Comparison of ENCODE assay signal across 13 mouse cellular contexts in genomic region chr11:117179902-117180301, GRCm38 (mm10). TPM values are rescaled to one million over a fixed set of nuclear protein-coding genes. Genes with fewer than 3 reads are reported as not detected.
DNase-seq lines count a peak whose midpoint lies in the region; TF ChIP-seq lines count a peak whose summit lies in the region.
"Had no signal": no experiment of that assay in that cellular context is flagged by ENCODE, and none has a peak within 500 bp of the region (broad histone marks: within the 10 kb centered on the region; RNA-seq: fewer than 3 reads in every experiment).

No protein-coding gene starts in this region.

- no peak for TF ChIP-seq POLR2A in bone marrow macrophage, adult 2 months (IDR thresholded peaks at IDR 0.05; ENCODE audit: borderline replicate concordance, low read depth, low read length)

- TF ChIP-seq CTCF in layer of hippocampus, adult 2 months (conservative IDR thresholded peaks at IDR 0.05): peak; percentile 70
- TF ChIP-seq CTCF in bone marrow macrophage, adult 2 months (IDR thresholded peaks at IDR 0.05; ENCODE audit: low read depth, low read length): peak; percentile 56; the same call in 1 of the 2 replicates

- H3K27ac ChIP-seq in layer of hippocampus, adult 2 months: no peak overlapping the region
- H3K27ac ChIP-seq in bone marrow macrophage, adult 2 months (ENCODE audit: insufficient read depth, low read depth, low read length): no peak overlapping the region
- H3K27ac ChIP-seq: hindbrain, embryonic 14.5 days had no signal

- DNase-seq in layer of hippocampus, adult 2 months (ENCODE audit: low spot score in 2 of 2): no peak
- no peak for DNase-seq in layer of hippocampus, postnatal 36 days
- DNase-seq in thymus, postnatal 4 days: peak; percentile 41
- no peak for DNase-seq in thymus, adult 18-20 months
- no peak for DNase-seq in T-cell, adult 2 months (ENCODE audit: low spot score)
- no peak for DNase-seq in lung, postnatal 14 days
- DNase-seq: cerebellum, postnatal 36 days; kidney, postnatal 36 days; lung, postnatal 10 days; spleen, adult 18-20 months had no signal

- no peaks in the 10 kb centered on the region; the same call in 1 of the 2 replicates for H3K4me1 ChIP-seq in bone marrow macrophage, adult 2 months (ENCODE audit: control insufficient read depth, insufficient read depth, low read length)

- H3K4me3 ChIP-seq in layer of hippocampus, adult 2 months: no peak overlapping the region
- H3K4me3 ChIP-seq in bone marrow macrophage, adult 2 months (ENCODE audit: insufficient read depth, low read length): no peak overlapping the region
- H3K4me3 ChIP-seq: heart, embryonic 12.5 days had no signal

RNA-seq across cellular contexts. Expression of gene Sept9, which starts 19.6 kb away (rescaled TPM):
- total RNA-seq in layer of hippocampus, adult 2 months (2021): 100 to 1,000 TPM; 102 to 114 TPM
- 100 to 1,000 TPM; 106 to 110 TPM for total RNA-seq in layer of hippocampus, postnatal 36 days (2021)
- 90.9 and 123 TPM in 2 replicates for polyA plus RNA-seq in bone marrow macrophage, adult 2 months (2012; ENCODE audit: insufficient read depth, insufficient read length, missing spikeins)
